Mouse (Mus musculus) adipose tissue, adult 10 weeks (tissue): Measurements from ENCODE around the gene Chrna5. TPM values are rescaled to one million over a fixed set of nuclear protein-coding genes. Genes with fewer than 3 reads are reported as not detected.

ENCODE experiments used
- polyA plus RNA-seq: library from polyadenylated mRNA; stranded (reverse); fragments of 350-450 nt; fragmentation: Illumina TruSeq; extraction: RNeasy Lipid Tissue Mini Kit (QIAGEN cat#74804); gene quantifications from one replicate; pipeline ENCODE4 v1.2.3, GENCODE M21; 2014; ENCODE audit warnings: low read depth, low replicate concordance

Gene Chrna5
- polyA plus RNA-seq: 0.43 TPM

GRCm38 (mm10) chr9:54980674-54981073 lies at the start of gene Chrna5:
Gene Chrna5 (plus strand): TSS chr9:54980880.

GRCm38 (mm10) chr9:54950575-54951321 lies 29.9 kb upstream of the Chrna5 start, which contains the start of the genes Psma4 and AY074887:
Gene Psma4 (plus strand): TSS chr9:54950790.
Gene AY074887 (minus strand): TSS chr9:54950998.

GRCm38 (mm10) chr9:55026275-55026663 lies 45.6 kb downstream of the Chrna5 start, which contains the start of gene Chrna3:
Gene Chrna3 (minus strand): TSS chr9:55026562.

GRCm38 (mm10) chr9:55048211-55048880 lies 67.7 kb downstream of the Chrna5 start, which contains the start of gene Chrnb4:
Gene Chrnb4 (minus strand): TSS chr9:55048779.

Other genes starting within 250 kb of the Chrna5 start
- 60.5 TPM for gene Wdr61, start 246.4 kb upstream of the Chrna5 start, polyA plus RNA-seq
- 5.5 TPM for gene Crabp1, start 216.1 kb upstream of the Chrna5 start, polyA plus RNA-seq
- gene Ireb2, start 117.1 kb upstream of the Chrna5 start, polyA plus RNA-seq: 28.2 TPM
- gene Hykk, start 63.6 kb upstream of the Chrna5 start, polyA plus RNA-seq: 3.2 TPM
- 138 TPM for gene Psma4, start 30.1 kb upstream of the Chrna5 start, polyA plus RNA-seq
- not detected for gene AY074887, start 29.9 kb upstream of the Chrna5 start, polyA plus RNA-seq
- not detected for gene Chrna3, start 45.7 kb downstream of the Chrna5 start, polyA plus RNA-seq
- not detected for gene Chrnb4, start 67.9 kb downstream of the Chrna5 start, polyA plus RNA-seq
- gene Ube2q2, start 168.0 kb downstream of the Chrna5 start, polyA plus RNA-seq: 44.8 TPM
- 36.1 TPM for gene Fbxo22, start 228.0 kb downstream of the Chrna5 start, polyA plus RNA-seq